Mouse (Mus musculus) kidney, postnatal 0 days (tissue): ENCODE measurements around the gene Clybl. TPM values are rescaled to one million over a fixed set of nuclear protein-coding genes. Genes with fewer than 3 reads are reported as not detected.

Experiments
- ATAC-seq: fragments of 200-750 bp; cut with Nextera tagmentation; replicated peaks from 2 replicates; pipeline ENCODE4 v1.8.0; 2017; ENCODE audit warnings: low read depth, moderate number of reproducible peaks, moderate TSS enrichment, moderate library complexity; ENCODE audit not compliant: low FRiP score
- DNase-seq: peaks from one replicate; pipeline ENCODE4 v3.0.0-alpha.2; 2016; ENCODE audit warnings: low spot score
- H3K27ac ChIP-seq: fragments of 300-500 bp; sonication (generic); 2 replicates; pipeline ENCODE4 v1.5.1; 2014; ENCODE audit warnings: mild to moderate bottlenecking
- H3K27me3 ChIP-seq: fragments of 300-500 bp; sonication (generic); 2 replicates; pipeline ENCODE4 v1.6.1; 2014; ENCODE audit warnings: low read length, mixed read lengths; ENCODE audit not compliant: insufficient read depth
- H3K36me3 ChIP-seq: fragments of 300-500 bp; sonication (generic); 2 replicates; pipeline ENCODE4 v1.6.1; 2014; ENCODE audit warnings: low read length, mixed read lengths; ENCODE audit not compliant: insufficient read depth
- H3K4me1 ChIP-seq: fragments of 300-500 bp; sonication (generic); replicated peaks from 2 replicates; pipeline ENCODE4 v1.6.1; 2014; ENCODE audit warnings: antibody characterized with exemption, low read length, mixed read lengths; ENCODE audit not compliant: insufficient read depth
- H3K4me2 ChIP-seq: fragments of 300-500 bp; sonication (generic); 2 replicates; pipeline ENCODE4 v1.6.1; 2014; ENCODE audit warnings: mild to moderate bottlenecking, low read length, moderate library complexity, mixed read lengths
- H3K4me3 ChIP-seq: fragments of 300-500 bp; sonication (generic); replicated peaks from 2 replicates; pipeline ENCODE4 v1.5.1; 2014; ENCODE audit warnings: low read depth, low read length
- H3K9ac ChIP-seq: fragments of 300-500 bp; sonication (generic); 2 replicates; pipeline ENCODE4 v1.6.1; 2014; ENCODE audit warnings: low read depth, low read length
- H3K9me3 ChIP-seq: fragments of 300-500 bp; sonication (generic); replicated peaks from 2 replicates; pipeline ENCODE4 v1.6.1; 2016; ENCODE audit warnings: low read length, inconsistent platforms, mixed read lengths
- CTCF ChIP-seq: IDR thresholded peaks from 2 replicates; pipeline ENCODE4 v1.5.1; 2016; ENCODE audit warnings: antibody characterized with exemption, low read depth, mild to moderate bottlenecking, moderate library complexity
- WGBS: fragments of 180-500 bp; shearing (Covaris S2); extraction: QIAGEN DNeasy Blood & Tissue Kit; methylation state at CpG from one replicate; pipeline ENCODE4 v1.1.7; 2014; 5-methylcytosine and 5-hydroxymethylcytosine counted together
- polyA plus RNA-seq: library from polyadenylated mRNA; unstranded; fragments of >200 nt; fragmentation: Nextera tagmentation; extraction: Ambion mirVana; gene quantifications from 2 replicates; pipeline ENCODE4 v1.2.1, GENCODE M21; 2015

The Clybl gene
- polyA plus RNA-seq, 1 experiment from 2014 or later: 45.7 TPM

DNA sequence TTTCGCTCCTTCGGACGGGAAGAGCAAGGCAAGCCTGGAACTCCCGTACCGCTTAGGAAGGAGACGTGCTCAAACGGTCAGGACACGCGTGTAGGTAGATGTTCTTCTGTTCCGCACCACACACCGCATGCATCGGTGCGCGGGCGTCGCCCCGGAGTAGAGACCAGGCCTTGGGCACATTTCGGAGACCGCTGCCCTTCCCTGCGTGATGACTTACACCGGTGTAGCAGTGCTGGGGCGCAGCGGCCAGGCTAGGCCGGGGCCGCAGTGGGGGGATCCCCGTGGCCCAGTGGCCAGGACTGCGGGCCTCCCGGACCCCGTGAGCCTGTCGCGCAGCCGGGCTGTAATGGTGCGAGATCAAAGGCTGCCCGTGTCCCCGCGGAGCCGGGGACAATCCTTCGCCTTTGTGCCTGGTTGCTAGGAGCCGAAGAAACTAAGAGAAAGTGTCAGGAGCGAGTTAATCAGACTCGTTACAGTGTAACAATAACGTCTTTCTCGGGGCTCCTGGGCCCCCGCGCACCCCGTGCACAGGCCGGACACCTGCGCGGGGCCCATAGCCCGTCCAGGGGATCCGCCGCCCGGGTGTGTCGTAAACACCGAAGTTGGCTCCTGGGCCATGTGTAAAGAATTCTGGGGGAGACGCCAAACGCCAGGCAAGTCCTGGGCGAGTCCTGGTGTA is 225.2 kb downstream of the Clybl start:
- no peaks in the 10 kb centered on the region for H3K9me3 ChIP-seq
- H3K27me3 ChIP-seq: peaks cover 35% of the 10 kb centered on the region
- H3K27ac ChIP-seq: no peak overlapping the region
- H3K4me3 ChIP-seq: peak overlapping the region; percentile 34
- peak overlapping the region; percentile 71 for H3K4me2 ChIP-seq
- no peaks in the 10 kb centered on the region for H3K36me3 ChIP-seq
- peaks cover 5% of the 10 kb centered on the region; the same call in 1 of the 2 replicates for H3K4me1 ChIP-seq
- ATAC-seq (no peak; the same call in 1 of the 2 replicates), DNase-seq (peak; percentile 16)
- H3K9ac ChIP-seq: peak overlapping the region; percentile 32; the same call in 1 of the 2 replicates
- TF ChIP-seq CTCF: no peak
- WGBS: 2% methylated on average over 58 of the region's 58 CpGs

DNA sequence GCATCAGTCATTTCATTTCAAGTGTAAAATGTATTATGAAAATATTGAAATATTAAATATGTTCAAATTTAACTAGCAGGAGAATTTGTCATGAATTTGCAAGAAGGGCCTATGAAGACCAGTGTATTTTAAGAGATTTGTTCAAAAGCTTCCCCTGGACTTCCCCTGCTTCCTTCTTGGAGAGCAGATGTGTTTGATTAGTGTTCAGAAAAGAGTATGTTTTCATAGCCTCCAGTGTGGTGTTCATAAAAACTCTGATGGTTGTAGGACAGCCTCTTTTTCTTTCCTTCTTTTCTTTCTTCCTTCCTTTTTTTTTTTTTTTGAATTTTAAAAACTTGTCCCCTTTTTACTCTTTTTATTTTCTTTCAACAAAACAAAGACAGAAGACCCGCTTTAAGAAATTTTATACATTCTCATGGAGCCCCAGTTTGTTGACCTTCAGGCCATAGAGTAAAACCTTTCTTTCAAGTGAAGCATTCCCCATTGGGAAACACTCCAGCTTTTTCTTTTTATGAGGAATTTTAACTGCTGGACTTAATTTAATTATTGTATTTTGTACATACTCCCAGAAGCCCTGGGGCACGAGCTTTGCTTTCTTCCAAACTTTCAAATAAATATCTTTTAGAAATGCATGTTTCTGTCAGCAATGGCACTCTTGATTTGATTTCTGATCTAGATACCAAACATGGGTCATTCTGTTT is 231.5 kb downstream of the Clybl start:
- WGBS: 56% methylated on average over 2 of the region's 2 CpGs
- no peak for TF ChIP-seq CTCF
- Histone ChIP-seq H3K36me3 (no peaks in the 10 kb centered on the region), H3K27ac (no peak overlapping the region), H3K27me3 (peaks cover 7% of the 10 kb centered on the region; the same call in 1 of the 2 replicates), H3K4me3 (no peak overlapping the region), H3K4me2 (no peak overlapping the region), H3K4me1 (no peaks in the 10 kb centered on the region), H3K9me3 (no peaks in the 10 kb centered on the region), H3K9ac (no peak overlapping the region)
- no peak for ATAC-seq
- peak; percentile 61 for DNase-seq

DNA sequence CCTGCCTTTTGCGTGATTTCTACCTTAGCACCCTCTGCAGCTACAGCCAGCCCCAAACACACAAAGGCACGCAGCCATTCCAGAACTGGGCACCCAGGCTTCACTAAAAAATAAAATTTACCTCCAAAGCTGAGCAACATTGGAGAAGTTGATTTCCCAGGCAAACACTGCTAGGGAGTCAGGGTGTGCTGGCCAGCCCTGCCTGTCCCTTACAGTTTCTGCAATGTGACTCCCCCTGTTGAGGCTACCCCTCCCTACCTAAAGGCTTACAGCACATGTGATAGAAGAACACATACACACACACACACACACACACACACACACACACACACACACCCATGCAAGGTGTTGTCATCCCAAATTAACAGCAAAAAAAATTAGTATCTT is 232.0 kb downstream of the Clybl start:
- H3K27me3 ChIP-seq: peaks cover 2% of the 10 kb centered on the region; the same call in 1 of the 2 replicates
- H3K9ac ChIP-seq: no peak overlapping the region
- DNase-seq (no peak), ATAC-seq (no peak)
- no peak overlapping the region for H3K4me3 ChIP-seq
- 67% methylated on average over 2 of the region's 2 CpGs for WGBS
- no peaks in the 10 kb centered on the region for H3K9me3 ChIP-seq
- H3K4me1 ChIP-seq: no peaks in the 10 kb centered on the region
- H3K36me3 ChIP-seq: no peaks in the 10 kb centered on the region
- TF ChIP-seq CTCF: no peak
- H3K27ac ChIP-seq: no peak overlapping the region
- H3K4me2 ChIP-seq: no peak overlapping the region

DNA sequence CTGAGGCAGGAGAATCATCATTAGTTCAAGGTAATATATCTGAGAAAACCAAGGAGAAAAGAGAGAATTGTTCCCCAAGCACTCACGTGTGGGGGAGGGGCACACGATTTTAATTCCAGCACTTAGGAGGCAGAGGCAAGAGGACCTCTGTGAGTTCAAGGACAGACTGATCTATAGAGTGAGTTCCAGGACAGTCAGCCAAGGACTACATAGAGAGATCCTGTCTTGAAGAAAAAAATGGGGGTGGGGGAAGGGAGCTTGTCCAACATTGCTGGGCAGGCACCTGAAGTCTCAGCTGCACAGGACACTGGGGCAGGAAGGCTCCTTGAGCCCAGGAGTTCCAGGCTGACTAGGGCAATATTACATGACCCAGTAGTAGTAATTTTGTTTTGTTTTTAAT is 233.3 kb downstream of the Clybl start:
- ATAC-seq (no peak), DNase-seq (no peak)
- TF ChIP-seq CTCF: no peak
- H3K9me3 ChIP-seq: no peaks in the 10 kb centered on the region
- H3K4me3 ChIP-seq: no peak overlapping the region
- 89% methylated on average over 2 of the region's 2 CpGs for WGBS
- no peak overlapping the region for H3K9ac ChIP-seq
- H3K4me1 ChIP-seq: no peaks in the 10 kb centered on the region
- H3K4me2 ChIP-seq: no peak overlapping the region
- H3K27me3 ChIP-seq: no peaks in the 10 kb centered on the region
- H3K27ac ChIP-seq: no peak overlapping the region
- no peaks in the 10 kb centered on the region for H3K36me3 ChIP-seq

DNA sequence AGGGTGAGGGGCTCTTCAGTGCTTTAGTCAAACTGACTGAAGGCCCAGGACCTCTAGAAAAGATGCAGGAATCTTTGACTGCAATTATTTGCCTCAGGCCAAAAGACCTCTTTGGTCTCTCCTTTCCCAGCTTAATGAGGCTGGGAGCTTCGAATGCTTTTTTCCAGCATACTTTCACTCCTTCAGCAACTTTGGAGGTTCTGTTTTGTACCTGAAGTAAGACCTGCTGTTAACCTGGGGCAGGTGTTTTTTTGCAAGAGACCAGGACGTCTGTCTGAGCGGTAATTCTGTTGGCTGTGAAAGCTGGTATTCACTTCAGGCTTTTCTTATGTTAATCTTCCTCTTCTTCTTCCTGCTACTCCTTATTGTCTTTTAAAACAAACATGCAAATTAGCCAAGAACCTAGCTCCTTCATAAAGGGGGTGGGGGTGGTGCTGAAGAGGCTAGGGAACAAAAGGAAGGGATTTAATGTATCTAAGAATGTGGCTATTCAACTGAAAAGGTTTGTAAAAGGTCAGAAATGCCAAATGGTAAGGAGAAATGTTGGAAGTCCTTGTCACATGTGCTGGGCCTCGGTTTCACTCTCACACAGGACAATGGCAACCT is 234.8 kb downstream of the Clybl start:
- no peaks in the 10 kb centered on the region for H3K36me3 ChIP-seq
- TF ChIP-seq CTCF: no peak
- H3K4me3 ChIP-seq: no peak overlapping the region
- 35% methylated on average over 4 of the region's 4 CpGs for WGBS
- H3K27me3 ChIP-seq: no peaks in the 10 kb centered on the region
- H3K9me3 ChIP-seq: no peaks in the 10 kb centered on the region
- no peak for ATAC-seq
- DNase-seq: no peak
- H3K27ac ChIP-seq: no peak overlapping the region
- H3K4me1 ChIP-seq: no peaks in the 10 kb centered on the region
- H3K4me2 ChIP-seq: no peak overlapping the region
- no peak overlapping the region for H3K9ac ChIP-seq

DNA sequence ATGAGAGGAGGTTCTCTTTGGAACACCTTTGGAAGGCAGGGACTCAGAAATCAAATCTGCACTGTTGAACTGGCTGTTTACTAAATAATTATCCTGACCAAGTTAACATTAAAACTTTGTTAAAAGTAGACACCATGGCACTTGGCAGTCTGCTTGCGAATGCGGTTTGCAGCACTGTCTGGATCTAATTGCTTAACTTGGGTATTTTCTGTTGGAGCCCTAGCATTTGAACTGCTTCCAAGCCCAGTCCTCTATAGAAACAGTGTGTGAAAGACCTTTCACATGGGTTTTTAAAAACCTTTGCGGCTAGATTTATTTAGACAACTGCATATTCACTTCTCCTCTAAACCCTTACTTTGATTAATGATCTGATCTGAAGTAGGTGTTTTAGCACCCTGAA is 242.9 kb downstream of the Clybl start:
- Histone ChIP-seq H3K27ac (no peak overlapping the region), H3K36me3 (no peaks in the 10 kb centered on the region), H3K9ac (no peak overlapping the region), H3K27me3 (no peaks in the 10 kb centered on the region), H3K4me2 (no peak overlapping the region), H3K4me1 (no peaks in the 10 kb centered on the region), H3K4me3 (no peak overlapping the region), H3K9me3 (no peaks in the 10 kb centered on the region)
- no peak for TF ChIP-seq CTCF
- ATAC-seq (no peak), DNase-seq (no peak)
- WGBS: 80% methylated on average over 3 of the region's 3 CpGs
